Mouse (Mus musculus) forelimb bud, embryonic 11.5 days (tissue): Measurements from ENCODE around the gene Mmp21.
"Not testable (repeated sequence)": the region's sequence is repeated elsewhere in the genome, so short reads cannot be mapped to it uniquely, and the experiment has no call there.

Experiments used
- DNase-seq: peaks from one replicate; pipeline ENCODE4 v3.0.0-alpha.2; 2012; ENCODE audit warnings: low read depth, low spot score

Mmp21 gene

DNA sequence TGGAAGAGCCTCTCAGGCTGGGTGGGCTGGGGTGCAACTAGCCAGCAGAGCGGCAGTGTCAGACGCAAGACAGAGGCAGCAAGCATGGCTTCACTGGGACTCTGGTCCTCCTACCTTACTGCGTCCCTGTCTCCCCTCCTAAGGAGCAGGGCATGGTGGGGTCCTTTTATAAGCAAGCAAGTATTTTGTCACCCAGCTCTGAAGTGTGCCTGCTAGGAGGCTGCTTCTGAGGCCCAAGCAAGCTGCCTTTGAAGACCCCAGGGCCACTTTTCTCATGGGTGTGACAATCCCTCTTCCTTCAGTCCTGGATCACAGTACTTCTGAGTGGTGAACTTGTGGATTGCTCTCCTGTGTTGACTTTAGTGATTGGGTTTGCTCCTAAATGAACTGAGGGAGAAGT lies at the start of gene Mmp21:
Gene Mmp21, minus strand, starts transcription at position 101 of the 400 bp plus-strand sequence.
- DNase-seq: no peak

DNA sequence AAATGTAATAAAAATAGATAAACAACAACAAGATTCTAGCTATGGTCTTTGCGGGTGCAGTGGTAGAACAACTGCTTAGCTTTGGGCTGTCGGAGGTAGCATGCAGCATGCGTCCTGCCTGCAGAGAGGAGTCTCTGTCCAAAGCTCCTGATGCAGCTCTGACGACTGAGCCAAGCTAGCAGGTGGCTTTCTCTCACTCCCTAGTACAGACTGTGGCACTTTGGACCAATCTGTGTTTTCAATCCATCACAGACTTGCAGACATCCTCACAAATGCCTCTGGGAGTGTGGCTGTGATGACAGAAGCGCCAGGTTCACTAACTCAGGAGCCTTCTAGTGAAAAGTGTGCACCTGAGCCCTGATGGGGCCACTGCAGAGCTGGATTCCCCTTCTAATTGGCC lies 49.5 kb upstream of the Mmp21 start:
- no peak for DNase-seq

DNA sequence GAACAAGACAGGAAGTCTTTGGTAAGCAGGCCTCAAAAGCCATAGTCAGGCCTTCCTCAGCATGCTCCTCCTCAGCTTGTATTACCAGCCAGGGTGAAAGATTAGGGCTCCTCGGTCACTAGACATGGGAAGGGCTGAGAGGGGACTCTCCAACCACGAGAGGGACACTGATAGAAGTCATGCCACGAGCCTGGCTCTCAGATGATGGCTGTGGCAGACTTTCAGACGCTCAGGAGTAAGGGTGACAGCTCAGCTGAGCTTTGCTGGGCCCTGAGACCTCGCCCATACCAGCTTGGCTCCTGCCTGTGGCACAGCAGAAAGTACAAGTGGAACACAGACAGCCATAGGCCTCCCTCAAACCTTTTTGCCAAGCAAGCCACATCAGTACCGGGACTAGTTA lies 47.2 kb upstream of the Mmp21 start:
- no peak for DNase-seq

DNA sequence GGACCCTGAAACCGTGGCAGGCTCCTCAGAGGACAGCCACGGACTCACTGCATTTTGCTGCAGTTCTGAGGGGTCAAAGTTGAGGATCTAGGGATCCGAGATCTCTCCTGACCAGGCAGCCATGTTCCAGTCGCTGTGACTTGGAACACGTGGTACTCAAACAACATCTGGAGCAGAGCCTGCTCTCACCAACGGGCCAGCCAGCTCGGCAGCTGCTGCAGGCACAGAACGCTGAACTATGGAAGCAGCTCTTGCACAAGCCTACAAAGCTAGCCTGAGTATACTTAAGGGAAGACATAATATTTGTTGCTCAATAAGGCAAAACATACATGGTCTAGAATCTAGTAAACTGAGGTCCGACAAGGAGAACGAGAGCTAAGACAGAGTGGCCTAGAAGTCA lies 45.7 kb upstream of the Mmp21 start:
- DNase-seq: no peak

DNA sequence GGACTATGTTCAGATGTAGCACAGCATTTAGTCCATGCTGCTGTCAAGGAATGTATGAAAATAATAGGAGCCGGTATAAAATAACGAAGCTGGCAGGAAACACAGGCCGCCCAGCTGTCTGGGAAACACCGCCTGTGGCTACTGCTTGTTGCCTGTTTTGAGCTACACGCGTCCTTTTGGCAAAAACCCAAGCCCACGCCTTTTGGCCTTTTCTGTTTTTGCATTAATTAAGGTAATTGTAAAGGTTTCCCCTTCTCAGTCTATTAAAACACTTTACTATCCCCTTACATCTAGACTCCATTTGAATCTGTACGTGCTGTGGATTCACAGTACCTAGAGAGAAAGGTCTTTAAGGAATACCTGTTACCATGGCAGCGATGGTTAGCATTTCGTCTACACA lies 45.0 kb upstream of the Mmp21 start:
- no peak for DNase-seq

DNA sequence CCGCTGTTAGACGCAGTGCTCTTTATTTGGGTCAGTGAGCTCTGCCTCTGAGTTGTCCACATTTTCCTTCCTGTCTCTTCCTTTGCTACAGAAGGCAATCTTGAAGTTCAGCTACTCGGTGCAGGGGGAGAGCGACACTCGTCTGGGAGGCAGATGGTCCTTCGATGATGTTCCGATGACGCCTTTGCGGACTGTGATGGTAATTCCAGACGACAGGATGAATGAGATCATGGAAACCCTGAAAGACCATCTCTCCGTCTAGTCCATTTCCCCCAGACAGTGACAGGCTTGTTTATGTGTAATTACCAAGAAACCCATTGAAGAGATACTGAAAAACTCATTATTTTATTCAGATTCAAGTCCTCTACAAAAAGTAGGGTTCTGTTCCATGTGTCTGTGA lies 40.8 kb upstream of the Mmp21 start:
- no peak for DNase-seq

DNA sequence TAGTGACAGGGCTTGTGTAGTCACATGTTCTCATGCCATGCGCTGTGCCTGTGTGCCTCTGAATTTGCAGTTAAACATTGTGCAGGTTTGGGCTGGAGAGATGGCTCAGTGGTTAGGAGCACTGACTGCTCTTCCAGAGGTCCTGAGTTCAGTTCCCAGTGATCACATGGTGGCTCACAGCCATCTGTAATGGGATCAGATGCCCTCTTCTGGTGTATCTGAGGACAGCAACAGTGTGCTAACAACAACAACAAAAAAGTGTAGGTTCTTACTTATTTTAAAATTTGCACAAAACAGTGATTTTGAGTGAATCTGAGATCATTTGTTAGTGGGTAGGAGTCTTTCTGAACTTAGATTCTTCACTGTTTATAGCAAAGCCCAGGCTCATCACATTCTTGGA lies 38.7 kb upstream of the Mmp21 start:
- DNase-seq: no peak

DNA sequence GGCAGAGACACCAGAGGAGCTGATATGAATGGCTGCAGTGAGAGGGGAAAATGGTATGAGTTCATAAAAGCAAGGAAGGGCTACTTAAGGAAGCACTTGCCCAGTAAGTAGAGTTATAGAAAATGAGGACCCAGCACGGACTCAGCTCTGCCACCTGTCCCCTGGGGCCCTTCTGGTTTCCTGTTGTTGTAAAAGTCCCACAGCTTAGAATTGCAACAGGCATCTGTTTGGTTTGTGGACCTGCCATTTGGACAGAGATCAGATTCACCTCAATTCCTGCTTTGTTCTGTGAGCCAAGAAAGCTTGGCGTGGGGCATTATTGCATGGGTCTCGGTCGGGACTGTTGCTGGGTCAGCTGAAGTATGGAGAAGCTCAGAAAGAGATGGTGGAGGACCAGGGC lies 35.5 kb upstream of the Mmp21 start:
- no peak for DNase-seq

DNA sequence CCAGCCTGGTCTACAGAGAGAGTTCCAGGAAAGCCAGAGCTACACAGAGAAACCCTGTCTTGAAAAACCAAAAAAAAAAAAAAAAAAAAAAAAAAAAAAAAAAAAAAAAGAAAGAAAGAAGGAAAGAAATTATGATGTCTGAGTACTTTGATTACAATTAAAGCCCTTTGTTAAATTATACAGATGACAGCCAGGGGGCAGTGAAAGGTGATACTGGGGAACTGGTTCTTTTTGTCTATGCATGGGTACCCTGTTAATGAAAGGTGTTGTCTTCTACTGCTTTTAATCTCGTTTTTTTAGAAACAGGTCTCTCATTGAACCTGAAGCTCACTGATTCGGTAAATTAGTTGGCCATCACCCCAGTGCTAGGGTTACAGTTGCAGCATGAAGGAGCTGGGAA lies 27.4 kb upstream of the Mmp21 start:
- DNase-seq: no peak

DNA sequence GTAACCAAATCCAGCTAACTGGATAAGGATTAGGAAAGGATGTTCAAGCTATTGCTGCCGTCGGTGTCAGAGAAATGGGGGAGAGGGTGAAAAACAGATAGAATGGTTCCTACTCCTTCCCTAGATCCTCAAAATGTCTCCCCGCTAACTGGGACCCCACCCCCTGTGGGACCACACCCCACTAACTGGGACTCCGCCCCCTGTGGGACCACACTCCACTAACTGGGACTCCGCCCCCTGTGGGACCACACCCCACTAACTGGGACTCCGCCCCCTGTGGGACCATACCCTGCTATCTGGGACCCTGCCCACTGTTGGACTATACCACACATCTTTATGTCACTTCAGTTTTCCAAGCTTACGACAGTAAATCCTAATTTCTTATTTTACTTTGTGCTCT lies 24.0 kb upstream of the Mmp21 start:
- no peak for DNase-seq

DNA sequence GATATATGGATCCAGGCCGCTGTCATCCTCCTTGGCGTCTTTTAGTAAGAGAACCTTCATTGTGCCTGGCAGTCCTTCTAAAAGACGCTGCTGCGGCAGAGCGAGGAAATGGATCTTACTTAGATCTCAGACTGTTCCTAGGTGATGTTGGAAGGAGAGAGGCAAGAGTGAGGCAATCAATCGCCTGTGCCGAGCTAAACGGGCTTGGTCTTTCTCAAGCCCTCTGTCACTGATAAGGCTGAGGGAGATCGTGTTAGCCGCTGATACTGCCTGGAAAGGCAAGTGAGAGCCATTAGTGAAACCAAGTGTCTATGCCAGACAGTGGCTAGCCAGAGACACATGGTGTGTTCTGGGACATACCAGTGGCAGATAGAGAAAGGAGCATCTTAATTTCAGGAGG lies 22.5 kb upstream of the Mmp21 start:
- DNase-seq: no peak

DNA sequence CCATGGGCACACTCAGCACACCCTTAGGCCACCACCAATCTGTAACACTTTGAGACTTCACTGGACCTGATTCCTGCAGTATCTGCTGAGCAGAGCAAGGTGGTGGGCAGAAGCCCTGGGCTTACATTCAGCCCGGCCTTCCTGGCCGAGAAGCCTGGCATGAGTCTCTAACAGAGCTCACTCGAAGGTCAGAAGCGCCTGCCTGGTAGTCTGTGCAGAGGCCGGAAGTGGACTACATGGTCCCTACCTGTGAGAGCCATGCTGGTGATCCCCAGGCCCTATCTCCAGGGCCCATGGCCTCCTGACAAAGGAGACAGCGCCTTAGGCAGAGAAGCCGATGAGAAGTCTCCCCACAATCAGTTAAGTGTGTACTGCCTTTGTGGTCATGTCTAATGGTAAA lies 21.5 kb upstream of the Mmp21 start:
- DNase-seq: no peak

DNA sequence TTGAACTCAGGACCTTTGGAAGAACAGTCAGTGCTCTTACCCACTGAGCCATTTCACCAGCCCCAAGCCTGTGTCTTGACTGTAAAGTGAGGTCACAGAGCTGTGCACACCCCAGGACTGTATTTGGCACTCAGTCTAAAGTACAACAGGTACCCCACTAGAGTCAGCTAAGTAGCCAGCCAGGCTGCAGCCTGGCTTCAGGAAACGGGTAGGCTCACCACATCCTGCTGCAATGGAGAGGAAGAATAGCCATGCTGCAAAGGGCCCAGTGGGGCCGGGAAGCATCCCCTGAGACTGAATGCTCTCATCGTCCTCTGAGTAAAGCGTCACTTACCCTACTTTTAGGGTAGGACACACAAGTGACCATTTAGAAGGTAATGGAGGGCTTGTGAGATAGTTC lies 20.0 kb upstream of the Mmp21 start:
- no peak for DNase-seq

DNA sequence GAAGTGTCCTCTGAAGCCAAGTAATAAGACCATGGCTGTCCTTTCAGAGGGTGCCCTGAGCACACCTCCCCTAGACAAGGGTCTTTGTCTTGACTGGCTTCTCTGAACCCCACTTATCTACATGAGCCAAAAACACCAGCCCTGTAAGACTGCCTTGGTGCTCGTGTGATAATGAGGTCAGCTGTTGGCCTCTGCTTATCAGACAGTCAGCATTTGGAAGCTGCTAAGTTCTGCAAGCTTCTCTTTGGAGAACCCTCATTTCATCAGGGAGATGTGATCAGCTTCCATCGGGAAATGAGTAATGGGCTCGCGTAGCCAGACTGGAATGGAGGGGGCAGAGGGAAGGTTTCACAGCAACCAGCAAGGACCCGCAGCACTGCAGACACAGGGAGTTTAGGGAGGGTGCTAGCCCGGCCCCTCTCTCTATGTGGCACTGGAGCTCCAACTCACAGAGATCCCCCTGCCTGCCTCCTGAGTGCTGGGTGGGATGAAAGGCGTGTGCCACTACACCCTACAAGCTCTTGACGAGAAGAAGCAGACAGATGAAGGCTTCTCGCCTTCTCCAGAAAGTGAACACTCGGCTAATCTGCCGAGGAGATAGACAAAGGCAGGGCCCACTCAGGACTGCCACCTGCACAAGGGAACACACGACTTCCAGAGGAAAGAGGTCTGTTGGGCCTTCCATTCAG lies 18.3 kb upstream of the Mmp21 start:
- no peak for DNase-seq

DNA sequence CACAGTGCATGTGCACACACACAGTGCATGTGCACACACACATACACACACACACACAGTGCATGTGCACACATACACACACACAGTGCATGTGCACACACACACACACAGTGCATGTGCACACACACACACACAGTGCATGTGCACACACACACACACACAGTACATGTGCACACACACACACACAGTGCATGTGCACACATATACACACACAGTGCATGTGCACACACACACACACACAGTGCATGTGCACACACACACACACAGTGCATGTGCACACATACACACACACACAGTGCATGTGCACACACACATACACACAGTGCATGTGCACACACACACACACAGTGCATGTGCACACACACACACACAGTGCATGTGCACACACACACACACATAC lies 5.8 kb upstream of the Mmp21 start:
- not testable (repeated sequence) for DNase-seq

DNA sequence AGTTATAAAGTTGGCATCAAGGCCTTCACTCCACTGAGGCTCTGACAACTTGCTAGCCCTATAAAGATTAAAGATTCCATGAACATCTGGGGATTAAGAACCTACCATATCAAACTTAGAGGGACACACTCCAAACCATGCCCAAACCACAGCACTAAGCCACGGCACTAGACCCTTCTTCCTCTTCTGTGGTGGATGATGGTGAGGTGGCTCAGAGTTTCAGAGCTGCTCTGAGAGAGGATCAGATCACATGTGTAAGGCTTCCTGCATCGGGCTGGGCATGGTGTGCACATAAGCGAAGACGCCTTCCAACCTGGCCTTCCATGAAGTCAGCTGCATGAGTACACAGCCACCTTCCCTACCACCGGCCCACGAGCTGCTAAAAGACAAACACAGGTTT lies 4.8 kb upstream of the Mmp21 start:
- no peak for DNase-seq

DNA sequence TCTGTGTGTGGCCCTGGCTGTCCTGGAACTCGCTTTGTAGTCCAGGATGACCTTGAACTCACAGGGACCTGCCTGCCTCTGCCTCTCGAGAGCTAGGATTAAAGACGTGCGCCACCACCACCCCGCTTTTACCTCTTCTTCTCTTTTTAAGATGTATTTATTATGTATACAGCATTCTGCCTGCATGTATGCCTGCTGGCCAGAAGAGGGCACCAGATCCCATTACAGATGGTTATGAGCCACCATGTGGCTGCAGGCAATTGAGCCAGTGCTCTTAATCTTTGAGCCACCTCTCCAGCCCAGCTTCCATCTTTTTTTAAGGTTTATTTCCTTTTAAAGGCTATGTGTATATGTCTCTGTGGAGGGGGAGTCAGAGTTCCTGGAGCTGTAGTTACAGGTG lies 4.2 kb upstream of the Mmp21 start:
- DNase-seq: no peak

DNA sequence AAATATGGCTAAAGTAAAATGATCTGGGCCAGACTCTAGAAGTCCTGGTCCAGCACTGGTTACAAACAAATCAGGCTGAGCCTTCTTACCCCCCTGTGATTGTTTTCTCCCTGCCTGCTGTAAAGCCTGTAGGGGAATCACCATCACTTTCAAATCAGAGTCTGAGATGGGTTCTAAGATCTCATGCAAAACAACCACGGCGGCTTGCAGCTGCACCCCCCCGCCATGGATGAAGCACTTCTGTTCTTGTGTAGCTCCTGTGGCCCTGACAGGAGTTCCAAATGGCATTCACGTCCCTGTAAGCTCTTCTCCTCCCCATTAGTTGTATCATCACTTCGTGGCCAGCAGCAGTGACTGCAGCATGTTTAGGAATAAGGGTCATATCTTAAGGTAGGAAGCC lies 3.8 kb upstream of the Mmp21 start:
- no peak for DNase-seq

DNA sequence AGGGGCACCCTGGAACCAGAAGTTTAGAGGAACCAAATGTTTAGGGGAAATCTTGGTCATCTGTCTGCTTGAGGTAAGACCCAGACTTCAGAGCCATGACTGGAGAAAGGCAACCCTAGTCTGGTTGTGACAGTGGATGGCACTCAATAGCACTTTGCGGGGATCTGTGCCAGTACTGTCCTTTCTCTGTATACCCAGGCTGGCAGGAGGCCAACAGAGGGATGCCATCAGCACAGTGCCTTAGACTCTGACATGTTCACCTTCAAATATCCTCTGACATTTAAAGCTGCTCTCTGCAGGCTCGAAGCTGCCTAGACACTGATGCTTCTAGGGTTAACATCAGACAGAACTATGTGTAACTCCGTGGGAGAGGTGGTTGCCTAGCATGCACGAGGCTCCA lies 422 bp downstream of the Mmp21 start:
- no peak for DNase-seq

DNA sequence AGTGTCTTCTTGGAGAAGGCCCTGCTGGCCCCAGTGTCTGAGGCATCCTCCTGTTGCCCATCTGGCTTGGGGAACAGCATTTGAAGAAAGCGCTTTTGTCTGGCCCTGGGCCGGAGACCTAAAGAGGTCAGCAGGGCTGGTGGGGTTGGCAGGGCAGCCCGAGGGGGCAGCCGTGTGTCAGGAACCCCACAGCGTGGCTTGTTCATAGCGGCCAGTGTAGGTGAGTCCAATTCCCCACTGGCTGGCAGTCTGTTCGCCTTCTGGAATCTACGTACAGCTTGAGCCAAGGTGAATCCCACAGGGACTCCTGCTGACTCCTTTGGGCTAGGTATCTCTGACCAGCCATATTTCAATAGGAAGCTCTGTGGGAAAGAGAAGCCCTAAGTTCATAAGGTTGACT lies 1.1 kb downstream of the Mmp21 start:
- DNase-seq: no peak

DNA sequence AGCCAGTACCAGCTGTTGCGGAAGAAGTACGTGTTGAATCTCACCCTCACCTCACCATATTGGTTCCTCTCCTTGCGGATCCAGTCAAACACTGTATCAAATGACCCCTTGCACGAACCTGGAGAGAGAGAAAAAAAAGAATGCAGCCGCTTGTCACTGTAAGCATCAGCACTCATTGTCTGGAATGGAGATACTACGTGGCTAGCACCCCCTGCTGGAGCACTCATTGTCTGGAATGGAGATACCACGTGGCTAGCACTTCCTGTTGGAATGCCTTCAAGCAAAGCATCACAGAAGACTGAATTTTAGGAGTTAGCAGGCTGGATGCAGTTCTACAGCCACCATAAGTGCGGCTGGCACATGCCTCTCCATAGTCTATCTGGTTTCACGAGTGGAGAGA lies 3.9 kb downstream of the Mmp21 start:
- DNase-seq: no peak

DNA sequence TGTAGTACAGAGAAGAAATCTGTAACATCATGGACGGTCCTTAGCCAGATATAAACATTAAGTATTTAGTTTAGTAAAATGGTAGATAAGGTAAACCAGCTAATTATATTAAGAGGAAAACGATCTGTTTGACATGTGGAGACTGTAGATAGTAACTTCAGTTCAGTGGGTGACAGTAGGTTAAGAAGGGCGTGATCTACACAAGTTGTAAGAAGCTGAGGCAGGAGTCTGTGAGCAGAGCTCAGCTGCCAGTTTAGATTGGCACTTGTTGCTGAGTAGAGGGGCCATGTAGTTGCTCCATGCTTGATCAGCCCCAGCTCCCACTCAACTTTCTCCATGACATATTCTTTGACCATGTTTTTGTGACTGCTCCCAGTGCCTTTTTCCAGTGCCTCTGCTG lies 9.0 kb downstream of the Mmp21 start:
- DNase-seq: no peak

DNA sequence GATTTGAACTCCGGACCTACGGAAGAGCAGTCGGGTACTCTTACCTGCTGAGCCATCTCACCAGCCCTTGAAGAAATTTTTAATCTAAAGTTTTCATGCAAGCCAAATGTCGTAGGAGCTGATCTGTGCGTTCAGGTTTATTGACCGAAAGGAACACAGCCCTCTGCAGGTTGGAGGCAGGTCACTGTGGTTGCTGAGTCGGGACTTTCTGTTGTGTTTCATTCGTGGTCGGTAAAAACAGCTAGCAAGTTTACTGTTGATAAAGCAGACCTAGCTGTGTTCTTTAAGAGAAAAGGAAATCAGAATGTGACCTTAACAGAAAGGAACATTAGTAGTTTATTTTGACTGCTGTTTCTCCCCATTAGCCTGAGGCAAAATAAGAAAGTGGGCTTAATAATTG lies 9.9 kb downstream of the Mmp21 start:
- no peak for DNase-seq

DNA sequence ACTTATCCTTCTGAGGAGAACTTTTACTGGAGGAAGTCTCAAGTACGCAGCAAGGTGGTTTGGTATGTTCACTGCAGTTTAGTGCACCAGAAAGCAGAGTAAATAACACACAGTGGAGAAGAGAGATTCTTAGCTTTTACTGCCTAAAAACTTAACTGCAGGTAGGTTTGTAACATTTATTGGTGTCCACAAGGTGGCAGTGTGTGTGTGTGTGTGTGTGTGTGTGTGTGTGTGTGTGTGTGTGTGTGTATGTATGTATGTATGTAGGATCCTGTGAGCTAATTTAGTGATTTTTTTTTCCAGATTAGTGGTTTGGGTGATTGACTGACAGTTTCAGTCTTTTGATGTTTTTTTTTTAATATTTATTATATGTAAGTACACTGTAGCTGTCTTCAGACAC lies 10.8 kb downstream of the Mmp21 start:
- no peak for DNase-seq
